In genomic region chr13:99353490-99353851, GRCm38 (mm10) we compare ENCODE assay signal across 8 mouse cellular contexts. TPM values are rescaled to one million over a fixed set of nuclear protein-coding genes. Genes with fewer than 3 reads are reported as not detected.
DNase-seq lines count a peak whose midpoint lies in the region; ATAC-seq and TF ChIP-seq lines count a peak whose summit lies in the region.

No protein-coding gene starts in this region.

- peaks cover 20% of the 10 kb centered on the region for H3K36me3 ChIP-seq in embryonic facial prominence, embryonic 14.5 days (ENCODE audit: control insufficient read depth, insufficient read depth, low read length)
- peaks cover 14% of the 10 kb centered on the region; the same call in 1 of the 2 replicates for H3K36me3 ChIP-seq in intestine, postnatal 0 days (ENCODE audit: control insufficient read depth, insufficient read depth)
- H3K36me3 ChIP-seq in neural tube, embryonic 12.5 days = peaks cover 7% of the 10 kb centered on the region; the same call in 1 of the 2 replicates

- peak overlapping the region; percentile 69 for H3K4me2 ChIP-seq in embryonic facial prominence, embryonic 14.5 days (ENCODE audit: low read depth, low read length)
- H3K4me2 ChIP-seq in intestine, postnatal 0 days (replicated peaks; ENCODE audit: low read depth) = peak overlapping the region; percentile 67
- peak overlapping the region; percentile 60 for H3K4me2 ChIP-seq in neural tube, embryonic 12.5 days (replicated peaks)

- H3K9ac ChIP-seq in embryonic facial prominence, embryonic 14.5 days (ENCODE audit: low read depth, low read length) = peak overlapping the region; percentile 66
- H3K9ac ChIP-seq in intestine, postnatal 0 days (ENCODE audit: low read depth, low read length) = no peak overlapping the region; the same call in 1 of the 2 replicates
- peak overlapping the region; percentile 43 for H3K9ac ChIP-seq in neural tube, embryonic 12.5 days

- 15% methylated on average over 7 of the region's 7 CpGs for WGBS in embryonic facial prominence, embryonic 14.5 days
- 6% methylated on average over 7 of the region's 7 CpGs for WGBS in intestine, postnatal 0 days
- 18% methylated on average over 7 of the region's 7 CpGs for whole genome bisulfite sequencing in neural tube, embryonic 12.5 days

- peak overlapping the region; percentile 86 for H3K27ac ChIP-seq in left cerebral cortex, adult 2 months
- peak overlapping the region; percentile 76 for H3K27ac ChIP-seq in embryonic facial prominence, embryonic 14.5 days (replicated peaks; ENCODE audit: low read depth, low read length)
- peak overlapping the region; percentile 62 for H3K27ac ChIP-seq in intestine, postnatal 0 days (ENCODE audit: low read depth, low read length)
- H3K27ac ChIP-seq in neural tube, embryonic 12.5 days = no peak overlapping the region

- TF ChIP-seq CTCF in left cerebral cortex, adult 2 months (IDR thresholded peaks at IDR 0.05) = no peak
- no peak for TF ChIP-seq CTCF in intestine, postnatal 0 days (IDR thresholded peaks at IDR 0.05; ENCODE audit: low read depth)

- H3K4me3 ChIP-seq in left cerebral cortex, adult 2 months = peak overlapping the region; percentile 41
- H3K4me3 ChIP-seq in embryonic facial prominence, embryonic 14.5 days (ENCODE audit: low read depth, low read length) = peak overlapping the region; percentile 42
- peak overlapping the region; percentile 48 for H3K4me3 ChIP-seq in intestine, postnatal 0 days (ENCODE audit: low read depth, low read length)
- H3K4me3 ChIP-seq in neural tube, embryonic 12.5 days = peak overlapping the region; percentile 36

- intact Hi-C loops in left cerebral cortex, adult 2 months (cut with DNase I) = loop anchor here (2.0 kb wide), 1 partner anchor 485 kb away; no protein-coding TSS in a partner anchor
- intact Hi-C loops in left cerebral cortex, postnatal 14 days (cut with DNase I) = loop anchor here (2.0 to 10.0 kb wide), 3 partner anchors 161 to 661 kb away; partner anchors contain the start of genes Map1b and Mccc2

- peak; percentile 24 for ATAC-seq in embryonic facial prominence, embryonic 14.5 days (ENCODE audit: low read depth)
- peak; percentile 24; the same call in 1 of the 2 replicates for ATAC-seq in intestine, postnatal 0 days
- ATAC-seq in neural tube, embryonic 12.5 days (ENCODE audit: low FRiP score, low read depth) = no peak

- no peaks in the 10 kb centered on the region for H3K9me3 ChIP-seq in embryonic facial prominence, embryonic 14.5 days (ENCODE audit: control insufficient read depth, low read length)
- no peaks in the 10 kb centered on the region for H3K9me3 ChIP-seq in intestine, postnatal 0 days (ENCODE audit: control insufficient read depth)
- no peaks in the 10 kb centered on the region for H3K9me3 ChIP-seq in neural tube, embryonic 12.5 days

- peaks cover 3% of the 10 kb centered on the region; the same call in 1 of the 2 replicates for H3K4me1 ChIP-seq in embryonic facial prominence, embryonic 14.5 days (ENCODE audit: control insufficient read depth, insufficient read depth, low read length)
- no peaks in the 10 kb centered on the region; the same call in 1 of the 2 replicates for H3K4me1 ChIP-seq in intestine, postnatal 0 days (replicated peaks; ENCODE audit: control insufficient read depth, insufficient read depth, low read length)
- H3K4me1 ChIP-seq in neural tube, embryonic 12.5 days = peaks cover 3% of the 10 kb centered on the region; the same call in 1 of the 2 replicates

- no peaks in the 10 kb centered on the region for H3K27me3 ChIP-seq in embryonic facial prominence, embryonic 14.5 days (replicated peaks; ENCODE audit: control insufficient read depth, insufficient read depth, low read length)
- H3K27me3 ChIP-seq in intestine, postnatal 0 days (replicated peaks; ENCODE audit: control insufficient read depth, insufficient read depth, low read length) = no peaks in the 10 kb centered on the region
- H3K27me3 ChIP-seq in neural tube, embryonic 12.5 days (replicated peaks) = no peaks in the 10 kb centered on the region

- DNase-seq in left cerebral cortex, adult 2 months (ENCODE audit: extremely low spot score in 1 of 2, low spot score in 2 of 2) = no peak
- DNase-seq in left cerebral cortex, postnatal 14 days (ENCODE audit: low spot score in 2 of 2) = no peak
- DNase-seq in embryonic facial prominence, embryonic 14.5 days (ENCODE audit: low spot score) = no peak
- DNase-seq in adrenal gland, postnatal 10 days = no peak
- DNase-seq in layer of hippocampus, postnatal 14 days (ENCODE audit: low spot score in 2 of 2) = no peak
- DNase-seq in left cerebral cortex, adult 11 months (ENCODE audit: low spot score) = no peak

RNA-seq across cellular contexts. Expression of gene Mrps27, which starts 8.9 kb away (rescaled TPM):
- total RNA-seq in left cerebral cortex, adult 2 months (2021) = 10 to 100 TPM; 25.1 to 28.3 TPM
- total RNA-seq in left cerebral cortex, postnatal 14 days (2021) = 10 to 100 TPM; 26.4 to 27.7 TPM
- polyA plus RNA-seq in embryonic facial prominence, embryonic 14.5 days (2014; fragmentation: Nextera tagmentation; extraction: Ambion mirVana) = 48.1 and 54.7 TPM in 2 replicates
- 17.2 and 17.4 TPM in 2 replicates for polyA plus RNA-seq in intestine, postnatal 0 days (2015; fragmentation: Nextera tagmentation; extraction: Ambion mirVana)
- 45.9 and 49.4 TPM in 2 replicates for polyA plus RNA-seq in neural tube, embryonic 12.5 days (2016; fragmentation: Nextera tagmentation; extraction: Ambion mirVana)
- 10 to 100 TPM; 51.6 to 56.7 TPM for total RNA-seq in adrenal gland, postnatal 10 days (2021)
- 10 to 100 TPM; 25.9 to 26.5 TPM for total RNA-seq in layer of hippocampus, postnatal 14 days (2021)

RNA-seq across cellular contexts. Expression of gene Ptcd2, which starts 9.0 kb away (rescaled TPM):
- 10 to 100 TPM; 33.3 to 34.5 TPM for total RNA-seq in left cerebral cortex, adult 2 months (2021)
- total RNA-seq in left cerebral cortex, postnatal 14 days (2021) = 10 to 100 TPM; 38.3 to 40.1 TPM
- 44.1 and 45.0 TPM in 2 replicates for polyA plus RNA-seq in embryonic facial prominence, embryonic 14.5 days (2014; fragmentation: Nextera tagmentation; extraction: Ambion mirVana)
- 28.3 and 28.5 TPM in 2 replicates for polyA plus RNA-seq in intestine, postnatal 0 days (2015; fragmentation: Nextera tagmentation; extraction: Ambion mirVana)
- 45.3 and 47.3 TPM in 2 replicates for polyA plus RNA-seq in neural tube, embryonic 12.5 days (2016; fragmentation: Nextera tagmentation; extraction: Ambion mirVana)
- 10 to 100 TPM; 33.8 to 43.0 TPM for total RNA-seq in adrenal gland, postnatal 10 days (2021)
- 10 to 100 TPM; 30.2 to 32.8 TPM for total RNA-seq in layer of hippocampus, postnatal 14 days (2021)
